Mouse (Mus musculus): ENCODE measurements at regions not wholly inside any gene's neighbourhood (a gene's known extent, or its start where the extent isn't known, plus 50 kb on each side); places are given as distances from the start of the nearest gene placed in this dataset.
A peak's percentile ranks its signal among the peaks of the same experiment; 100 is the strongest.

DNA sequence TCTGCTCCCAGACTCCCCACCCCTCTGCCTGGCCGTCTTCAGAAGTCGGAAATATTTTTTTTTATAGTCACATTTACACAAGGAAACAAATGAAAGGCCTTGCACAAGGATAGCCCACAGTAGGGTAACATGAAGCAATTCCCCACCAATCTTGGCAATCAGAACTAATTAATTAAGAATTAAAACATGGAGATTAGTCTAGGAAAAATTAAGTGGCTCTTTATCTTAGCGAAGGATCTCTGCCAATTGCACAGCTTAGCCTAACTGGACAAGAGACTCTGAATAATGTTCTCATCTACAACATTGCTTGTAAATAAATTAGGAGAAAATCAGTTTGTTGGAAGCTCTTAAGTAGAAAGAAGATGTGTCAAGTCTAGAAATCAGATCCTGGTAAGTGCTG lies 220.3 kb upstream of the Runx1 start:
- Histone ChIP-seq H3K9me3 (replicated peaks; ENCODE audit: control insufficient read depth, low read length) (no peaks in the 10 kb centered on the region), H3K36me3 (replicated peaks; ENCODE audit: control insufficient read depth, insufficient read depth, low read depth, low read length) (no peaks in the 10 kb centered on the region), H3K27me3 (ENCODE audit: control insufficient read depth, insufficient read depth, low read length) (no peaks in the 10 kb centered on the region), H3K27ac (replicated peaks; ENCODE audit: low read depth, low read length) (no peak overlapping the region), H3K4me3 (ENCODE audit: low read depth, low read length) (no peak overlapping the region), H3K4me1 (ENCODE audit: control insufficient read depth, insufficient read depth, low read length) (no peaks in the 10 kb centered on the region; the same call in 1 of the 2 replicates), H3K9ac (replicated peaks; ENCODE audit: low read length) (no peak overlapping the region), H3K4me2 (ENCODE audit: low read depth, low read length) (no peak overlapping the region)
- 88% methylated on average over 3 of the region's 3 CpGs for WGBS
- no peak for ATAC-seq (replicated peaks; ENCODE audit: insufficient number of reproducible peaks, low FRiP score, low TSS enrichment, low read depth)
- no peak for DNase-seq (ENCODE audit: low spot score)

DNA sequence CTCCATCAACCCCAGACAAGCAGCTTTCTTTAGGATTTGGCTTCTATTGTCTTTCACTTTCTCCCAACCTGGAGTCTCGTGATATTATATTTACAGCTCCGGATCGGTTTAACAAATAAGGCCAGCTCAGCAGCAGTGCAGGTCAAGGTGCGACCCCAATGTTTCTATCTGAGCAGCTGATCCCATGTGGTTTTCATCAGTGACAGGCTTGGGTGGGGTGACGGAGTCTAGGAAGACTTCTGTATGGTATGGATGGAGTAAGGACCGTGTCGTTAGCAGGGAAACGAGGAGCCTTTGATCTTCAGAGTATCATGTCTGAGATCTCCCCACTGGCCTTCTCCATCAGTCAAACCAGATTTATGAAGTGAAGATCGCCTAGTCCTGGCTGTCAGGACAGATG lies 217.4 kb upstream of the Runx1 start:
- Histone ChIP-seq H3K4me3 (ENCODE audit: low read depth, low read length) (no peak overlapping the region), H3K27ac (replicated peaks; ENCODE audit: low read depth, low read length) (no peak overlapping the region), H3K27me3 (ENCODE audit: control insufficient read depth, insufficient read depth, low read length) (no peaks in the 10 kb centered on the region), H3K4me1 (ENCODE audit: control insufficient read depth, insufficient read depth, low read length) (no peaks in the 10 kb centered on the region; the same call in 1 of the 2 replicates), H3K36me3 (replicated peaks; ENCODE audit: control insufficient read depth, insufficient read depth, low read depth, low read length) (no peaks in the 10 kb centered on the region), H3K9ac (replicated peaks; ENCODE audit: low read length) (no peak overlapping the region), H3K9me3 (replicated peaks; ENCODE audit: control insufficient read depth, low read length) (no peaks in the 10 kb centered on the region), H3K4me2 (ENCODE audit: low read depth, low read length) (no peak overlapping the region)
- WGBS, result 28% methylated on average over 9 of the region's 9 CpGs
- ATAC-seq (replicated peaks; ENCODE audit: insufficient number of reproducible peaks, low FRiP score, low TSS enrichment, low read depth) (no peak), DNase-seq (ENCODE audit: low spot score) (peak; percentile 48)

DNA sequence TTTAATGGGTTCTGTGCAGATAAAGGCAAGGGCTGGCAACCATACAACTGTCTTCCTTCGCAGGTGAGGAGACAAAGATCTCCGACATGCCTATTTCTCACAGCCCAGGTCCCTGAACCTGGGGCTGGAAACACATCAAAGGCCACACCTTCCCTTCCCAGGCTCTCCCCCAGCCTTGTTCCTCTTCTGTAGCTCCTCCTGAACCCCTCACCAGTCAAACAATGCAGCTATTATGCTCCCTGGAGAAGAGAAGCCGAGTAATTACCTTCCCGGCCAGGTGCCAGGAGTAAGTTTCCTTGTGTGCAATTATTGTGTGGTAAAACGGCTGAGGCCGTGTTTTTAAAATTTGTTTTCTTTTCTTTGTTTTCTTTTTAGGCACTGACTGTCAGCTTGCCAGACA lies 217.0 kb upstream of the Runx1 start:
- DNase-seq (ENCODE audit: low spot score) (peak; percentile 23), ATAC-seq (replicated peaks; ENCODE audit: insufficient number of reproducible peaks, low FRiP score, low TSS enrichment, low read depth) (no peak)
- no peaks in the 10 kb centered on the region for H3K9me3 ChIP-seq (replicated peaks; ENCODE audit: control insufficient read depth, low read length)
- no peak overlapping the region for H3K4me3 ChIP-seq (ENCODE audit: low read depth, low read length)
- H3K36me3 ChIP-seq (replicated peaks; ENCODE audit: control insufficient read depth, insufficient read depth, low read depth, low read length), result no peaks in the 10 kb centered on the region
- H3K9ac ChIP-seq (replicated peaks; ENCODE audit: low read length), result no peak overlapping the region
- H3K27ac ChIP-seq (replicated peaks; ENCODE audit: low read depth, low read length), result no peak overlapping the region
- no peaks in the 10 kb centered on the region for H3K27me3 ChIP-seq (ENCODE audit: control insufficient read depth, insufficient read depth, low read length)
- WGBS, result 33% methylated on average over 6 of the region's 6 CpGs
- no peak overlapping the region for H3K4me2 ChIP-seq (ENCODE audit: low read depth, low read length)
- H3K4me1 ChIP-seq (ENCODE audit: control insufficient read depth, insufficient read depth, low read length), result no peaks in the 10 kb centered on the region; the same call in 1 of the 2 replicates

DNA sequence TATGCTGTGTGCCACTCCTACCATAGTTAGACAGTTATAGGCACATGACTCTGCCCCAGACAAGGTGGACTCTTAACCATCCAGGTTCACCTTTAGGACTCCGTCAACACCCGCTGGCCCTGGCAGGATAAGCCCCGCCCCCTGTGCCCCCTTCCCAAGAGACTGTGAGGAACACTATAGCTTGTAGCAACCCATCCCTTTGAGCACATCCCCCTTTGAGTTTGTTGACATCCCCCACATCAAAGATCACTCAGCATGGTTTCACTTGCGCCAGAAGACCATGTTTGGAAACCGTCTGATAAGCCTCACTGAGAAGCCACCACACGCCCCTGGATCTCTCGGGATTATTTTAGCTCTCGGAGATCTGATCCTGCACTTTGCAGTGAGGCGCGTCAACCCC lies 216.5 kb upstream of the Runx1 start:
- Histone ChIP-seq H3K36me3 (replicated peaks; ENCODE audit: control insufficient read depth, insufficient read depth, low read depth, low read length) (no peaks in the 10 kb centered on the region), H3K9ac (replicated peaks; ENCODE audit: low read length) (no peak overlapping the region), H3K4me2 (ENCODE audit: low read depth, low read length) (no peak overlapping the region), H3K9me3 (replicated peaks; ENCODE audit: control insufficient read depth, low read length) (no peaks in the 10 kb centered on the region), H3K27me3 (ENCODE audit: control insufficient read depth, insufficient read depth, low read length) (no peaks in the 10 kb centered on the region), H3K4me1 (ENCODE audit: control insufficient read depth, insufficient read depth, low read length) (no peaks in the 10 kb centered on the region; the same call in 1 of the 2 replicates), H3K27ac (replicated peaks; ENCODE audit: low read depth, low read length) (no peak overlapping the region), H3K4me3 (ENCODE audit: low read depth, low read length) (no peak overlapping the region)
- no peak for DNase-seq (ENCODE audit: low spot score)
- 62% methylated on average over 10 of the region's 10 CpGs for WGBS
- no peak for ATAC-seq (replicated peaks; ENCODE audit: insufficient number of reproducible peaks, low FRiP score, low TSS enrichment, low read depth)

DNA sequence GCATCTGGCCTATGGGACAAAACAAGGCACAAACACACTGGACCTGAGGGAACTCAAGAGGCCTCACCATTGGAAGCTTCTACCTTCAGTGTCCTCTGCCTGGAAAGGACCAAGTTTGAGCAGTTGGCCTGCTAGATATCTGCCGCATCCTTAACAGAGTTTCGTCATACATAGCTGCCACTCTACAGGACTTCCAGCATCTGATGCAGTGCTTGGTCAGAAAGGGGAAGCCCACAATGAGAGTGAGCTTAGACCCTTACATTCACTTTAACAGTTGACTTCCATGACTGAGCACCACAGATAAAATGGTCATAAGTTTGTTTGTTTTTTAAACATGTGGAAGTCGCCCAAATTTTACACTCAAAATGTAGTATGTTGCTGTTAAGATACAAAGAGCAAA lies 215.9 kb upstream of the Runx1 start:
- H3K27ac ChIP-seq (replicated peaks; ENCODE audit: low read depth, low read length), result no peak overlapping the region
- no peak overlapping the region for H3K4me2 ChIP-seq (ENCODE audit: low read depth, low read length)
- H3K4me1 ChIP-seq (ENCODE audit: control insufficient read depth, insufficient read depth, low read length), result no peaks in the 10 kb centered on the region; the same call in 1 of the 2 replicates
- no peaks in the 10 kb centered on the region for H3K36me3 ChIP-seq (replicated peaks; ENCODE audit: control insufficient read depth, insufficient read depth, low read depth, low read length)
- DNase-seq (ENCODE audit: low spot score) (no peak), ATAC-seq (replicated peaks; ENCODE audit: insufficient number of reproducible peaks, low FRiP score, low TSS enrichment, low read depth) (no peak)
- no peaks in the 10 kb centered on the region for H3K9me3 ChIP-seq (replicated peaks; ENCODE audit: control insufficient read depth, low read length)
- no peaks in the 10 kb centered on the region for H3K27me3 ChIP-seq (ENCODE audit: control insufficient read depth, insufficient read depth, low read length)
- WGBS, result 85% methylated on average over 3 of the region's 3 CpGs
- H3K4me3 ChIP-seq (ENCODE audit: low read depth, low read length), result no peak overlapping the region
- H3K9ac ChIP-seq (replicated peaks; ENCODE audit: low read length), result no peak overlapping the region

DNA sequence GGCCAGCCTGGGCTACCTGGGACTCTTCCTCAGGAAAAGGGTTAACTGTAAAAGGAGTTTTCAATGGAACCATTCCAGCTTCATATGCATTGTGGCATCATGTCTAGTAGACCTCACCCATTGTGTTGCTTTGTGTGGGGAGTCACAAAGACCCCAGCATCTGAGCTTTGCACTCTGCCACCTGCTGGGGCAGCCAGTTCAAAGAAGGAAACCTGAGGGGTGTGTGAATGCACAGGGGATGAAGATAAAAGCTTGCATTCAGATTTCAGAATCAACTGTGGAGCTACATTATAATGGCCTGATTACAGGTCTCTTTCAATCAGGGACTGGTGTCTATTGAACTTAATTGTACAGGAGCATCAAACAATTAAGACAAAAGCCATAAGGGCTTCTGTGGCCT lies 215.4 kb upstream of the Runx1 start:
- Histone ChIP-seq H3K36me3 (replicated peaks; ENCODE audit: control insufficient read depth, insufficient read depth, low read depth, low read length) (no peaks in the 10 kb centered on the region), H3K4me1 (ENCODE audit: control insufficient read depth, insufficient read depth, low read length) (no peaks in the 10 kb centered on the region; the same call in 1 of the 2 replicates), H3K4me3 (ENCODE audit: low read depth, low read length) (no peak overlapping the region), H3K27ac (replicated peaks; ENCODE audit: low read depth, low read length) (no peak overlapping the region), H3K9me3 (replicated peaks; ENCODE audit: control insufficient read depth, low read length) (no peaks in the 10 kb centered on the region), H3K27me3 (ENCODE audit: control insufficient read depth, insufficient read depth, low read length) (no peaks in the 10 kb centered on the region), H3K9ac (replicated peaks; ENCODE audit: low read length) (no peak overlapping the region), H3K4me2 (ENCODE audit: low read depth, low read length) (no peak overlapping the region)
- ATAC-seq (replicated peaks; ENCODE audit: insufficient number of reproducible peaks, low FRiP score, low TSS enrichment, low read depth), result no peak
- no peak for DNase-seq (ENCODE audit: low spot score)

DNA sequence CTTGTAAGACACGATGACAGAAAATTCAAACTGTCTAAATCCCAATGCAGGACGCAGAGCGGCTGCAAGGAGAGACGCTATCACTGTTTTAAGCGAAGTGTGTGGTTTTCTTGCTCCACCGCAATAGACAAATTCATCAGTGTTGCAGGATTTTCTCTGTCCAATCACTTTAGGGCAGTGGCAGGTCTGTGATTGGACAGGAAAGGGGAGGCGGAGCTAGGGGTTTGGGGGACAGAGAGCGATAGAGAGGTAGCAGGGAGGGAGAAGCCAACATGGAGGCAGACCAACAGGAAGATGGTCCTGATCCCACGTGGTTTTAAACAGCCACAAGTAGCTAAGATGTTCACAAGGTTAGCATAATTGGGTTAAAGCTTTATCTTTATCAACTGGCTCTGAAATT lies 209.7 kb upstream of the Runx1 start:
- H3K36me3 ChIP-seq (replicated peaks; ENCODE audit: control insufficient read depth, insufficient read depth, low read depth, low read length), result no peaks in the 10 kb centered on the region
- no peak overlapping the region for H3K4me2 ChIP-seq (ENCODE audit: low read depth, low read length)
- no peak overlapping the region for H3K4me3 ChIP-seq (ENCODE audit: low read depth, low read length)
- H3K4me1 ChIP-seq (ENCODE audit: control insufficient read depth, insufficient read depth, low read length), result no peaks in the 10 kb centered on the region
- H3K9ac ChIP-seq (replicated peaks; ENCODE audit: low read length), result no peak overlapping the region
- DNase-seq (ENCODE audit: low spot score), result no peak
- H3K27me3 ChIP-seq (ENCODE audit: control insufficient read depth, insufficient read depth, low read length), result no peaks in the 10 kb centered on the region
- WGBS, result 90% methylated on average over 9 of the region's 9 CpGs
- ATAC-seq (replicated peaks; ENCODE audit: insufficient number of reproducible peaks, low FRiP score, low TSS enrichment, low read depth), result no peak
- H3K9me3 ChIP-seq (replicated peaks; ENCODE audit: control insufficient read depth, low read length), result no peaks in the 10 kb centered on the region
- no peak overlapping the region for H3K27ac ChIP-seq (replicated peaks; ENCODE audit: low read depth, low read length)

DNA sequence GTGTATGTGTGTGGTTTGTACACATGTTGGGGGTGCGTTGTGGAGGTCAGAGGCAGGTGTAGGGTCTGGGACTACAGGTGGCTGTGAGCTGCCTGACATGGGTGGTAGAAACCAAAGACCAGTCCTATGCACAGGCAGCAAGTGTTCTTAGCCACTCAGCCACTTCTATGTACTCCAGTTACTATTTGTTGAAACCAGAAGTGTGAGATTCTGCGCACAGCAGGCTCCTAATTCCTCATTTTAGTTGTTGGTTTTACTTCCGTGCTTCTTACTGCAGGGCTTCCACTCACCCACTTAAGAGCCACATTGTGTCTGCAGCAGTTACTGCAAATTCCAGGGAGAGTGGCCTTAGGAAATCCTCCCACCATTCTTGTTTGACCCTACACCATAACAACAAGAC lies 208.0 kb upstream of the Runx1 start:
- 76% methylated on average over 3 of the region's 3 CpGs for WGBS
- Histone ChIP-seq H3K9me3 (replicated peaks; ENCODE audit: control insufficient read depth, low read length) (no peaks in the 10 kb centered on the region), H3K36me3 (replicated peaks; ENCODE audit: control insufficient read depth, insufficient read depth, low read depth, low read length) (no peaks in the 10 kb centered on the region), H3K9ac (replicated peaks; ENCODE audit: low read length) (no peak overlapping the region), H3K4me1 (ENCODE audit: control insufficient read depth, insufficient read depth, low read length) (no peaks in the 10 kb centered on the region), H3K4me2 (ENCODE audit: low read depth, low read length) (no peak overlapping the region), H3K27ac (replicated peaks; ENCODE audit: low read depth, low read length) (no peak overlapping the region), H3K27me3 (ENCODE audit: control insufficient read depth, insufficient read depth, low read length) (no peaks in the 10 kb centered on the region), H3K4me3 (ENCODE audit: low read depth, low read length) (no peak overlapping the region)
- ATAC-seq (replicated peaks; ENCODE audit: insufficient number of reproducible peaks, low FRiP score, low TSS enrichment, low read depth), result no peak
- no peak for DNase-seq (ENCODE audit: low spot score)
